Mouse (Mus musculus) heart, adult 2 months (tissue): ENCODE measurements around the gene Tgm3. TPM values are rescaled to one million over a fixed set of nuclear protein-coding genes. Genes with fewer than 3 reads are reported as not detected.

Source experiments
- DNase-seq, 2 experiments: peaks; one replicate each; pipeline ENCODE4 v3.0.0; 2021
- H3K27ac ChIP-seq: fragments of 200-600 bp; 2 replicates; pipeline ENCODE4 v1.8.1; 2022
- H3K27me3 ChIP-seq: fragments of 200-500 bp; 2 replicates; pipeline ENCODE4 v1.6.1; 2012; ENCODE audit warnings: mild to moderate bottlenecking, low read length, inconsistent platforms, mixed read lengths; ENCODE audit not compliant: control insufficient read depth, insufficient read depth
- H3K36me3 ChIP-seq: fragments of 200-500 bp; 2 replicates; pipeline ENCODE4 v1.6.1; 2012; ENCODE audit warnings: low read length, inconsistent platforms; ENCODE audit not compliant: control insufficient read depth, insufficient read depth
- H3K4me1 ChIP-seq: fragments of 200-500 bp; 2 replicates; pipeline ENCODE4 v1.6.1; 2011; ENCODE audit warnings: low read length; ENCODE audit not compliant: control insufficient read depth, insufficient read depth
- H3K4me3 ChIP-seq: fragments of 200-600 bp; 2 replicates; pipeline ENCODE4 v1.8.1; 2022
- H3K79me2 ChIP-seq: fragments of 200-500 bp; replicated peaks from 2 replicates; pipeline ENCODE4 v1.6.1; 2012; ENCODE audit warnings: mild to moderate bottlenecking, inconsistent platforms, low read length, moderate library complexity, mixed read lengths; ENCODE audit not compliant: control insufficient read depth, insufficient read depth
- H3K9ac ChIP-seq: fragments of 200-500 bp; 2 replicates; pipeline ENCODE4 v1.6.1; 2012; ENCODE audit warnings: low read depth, mild to moderate bottlenecking, control low read depth, inconsistent platforms, low read length, mixed read lengths
- CTCF ChIP-seq: fragments of 200-600 bp; IDR thresholded peaks from 2 replicates; pipeline ENCODE4 v1.8.1; 2022; ENCODE audit warnings: antibody characterized with exemption, mild to moderate bottlenecking, moderate library complexity
- EP300 ChIP-seq: fragments of 200-500 bp; IDR thresholded peaks from 2 replicates; pipeline ENCODE4 v1.6.1; 2011; ENCODE audit warnings: low read depth, low read length, control low read depth; ENCODE audit not compliant: insufficient read depth
- POLR2A ChIP-seq: fragments of 200-500 bp; IDR thresholded peaks from 2 replicates; pipeline ENCODE4 v1.6.1; 2011; ENCODE audit warnings: mild to moderate bottlenecking, low read depth, low read length, control low read depth; ENCODE audit not compliant: insufficient read depth
- WGBS: fragments of 180-500 bp; shearing (Covaris S2); methylation state at CpG from one replicate; pipeline ENCODE4 v1.1.7; 2018; 5-methylcytosine and 5-hydroxymethylcytosine counted together
- intact Hi-C: fragments of 180-260 bp; cut with DNase I; formaldehyde crosslinking; loops from one replicate; pipeline ENCODE4 v1.15.1; 2025
- polyA plus RNA-seq: library from polyadenylated mRNA; depleted of rRNA; stranded (reverse); fragments of >200 nt; gene quantifications from 2 replicates; pipeline ENCODE4 v1.2.3, GENCODE M21; 2012
- total RNA-seq, 2 experiments: library from RNA; stranded (reverse); gene quantifications; 2 replicates each; pipeline ENCODE4 v1.2.3; 2021

Gene Tgm3
- total and polyA plus RNA-seq, 3 experiments, result 0.08 TPM; not detected in 2

- DNase-seq, result no peak
- TF ChIP-seq EP300, result no peak
- TF ChIP-seq CTCF, result no peak
- no peak for TF ChIP-seq POLR2A
- Histone ChIP-seq H3K27me3 (no peaks in the 10 kb centered on the region), H3K9ac (no peak overlapping the region), H3K79me2 (no peaks in the 10 kb centered on the region), H3K4me3 (no peak overlapping the region), H3K27ac (no peak overlapping the region), H3K36me3 (no peaks in the 10 kb centered on the region), H3K4me1 (no peaks in the 10 kb centered on the region)
- WGBS, result 77% methylated on average over 6 of the region's 6 CpGs
- intact Hi-C loops, result no loop called here
These were observed 28.2 kb downstream of the Tgm3 start for GRCm38 (mm10) chr2:130040190-130040886.

- Histone ChIP-seq H3K36me3 (no peaks in the 10 kb centered on the region), H3K27me3 (no peaks in the 10 kb centered on the region), H3K27ac (no peak overlapping the region), H3K79me2 (no peaks in the 10 kb centered on the region), H3K9ac (no peak overlapping the region), H3K4me1 (no peaks in the 10 kb centered on the region), H3K4me3 (no peak overlapping the region)
- intact Hi-C loops, result no loop called here
- 85% methylated on average over 4 of the region's 4 CpGs for WGBS
- DNase-seq, result no peak
- no peak for TF ChIP-seq EP300
- TF ChIP-seq POLR2A, result no peak
- no peak for TF ChIP-seq CTCF
These were observed 31.7 kb downstream of the Tgm3 start for GRCm38 (mm10) chr2:130043835-130044234.

- H3K27me3 ChIP-seq, result no peaks in the 10 kb centered on the region
- WGBS, result 80% methylated on average over 13 of the region's 13 CpGs
These were observed 35.8 kb downstream of the Tgm3 start for GRCm38 (mm10) chr2:130047923-130048440.

GRCm38 (mm10) chr2:130048792-130049191 is 36.6 kb downstream of the Tgm3 start:
- no peaks in the 10 kb centered on the region for H3K27me3 ChIP-seq
- intact Hi-C loops, result no loop called here
- WGBS, result 81% methylated on average over 6 of the region's 6 CpGs
- H3K27ac ChIP-seq, result no peak overlapping the region
- H3K9ac ChIP-seq, result no peak overlapping the region
- DNase-seq, result no peak
- H3K4me3 ChIP-seq, result no peak overlapping the region
- H3K36me3 ChIP-seq, result no peaks in the 10 kb centered on the region
- H3K4me1 ChIP-seq, result no peaks in the 10 kb centered on the region; the same call in 1 of the 2 replicates
- no peaks in the 10 kb centered on the region for H3K79me2 ChIP-seq
- TF ChIP-seq EP300 (no peak), POLR2A (no peak)

More at GRCm38 (mm10) chr2:130047923-130048440, 35.8 kb downstream of the Tgm3 start:
- no peak for DNase-seq
- Histone ChIP-seq H3K9ac (no peak overlapping the region), H3K27ac (no peak overlapping the region), H3K79me2 (no peaks in the 10 kb centered on the region), H3K4me1 (no peaks in the 10 kb centered on the region; the same call in 1 of the 2 replicates), H3K4me3 (no peak overlapping the region), H3K36me3 (no peaks in the 10 kb centered on the region)
- TF ChIP-seq CTCF (peak; percentile 7; the same call in 1 of the 2 replicates), POLR2A (no peak)
- intact Hi-C loops, result no loop called here

- H3K36me3 ChIP-seq, result no peaks in the 10 kb centered on the region
- intact Hi-C loops, result loop anchor here (1.0 to 2.0 kb wide), 2 partner anchors 153 to 178 kb away; no protein-coding TSS in a partner anchor
- H3K4me1 ChIP-seq, result no peaks in the 10 kb centered on the region
- H3K27ac ChIP-seq, result no peak overlapping the region
- no peak for DNase-seq
- H3K4me3 ChIP-seq, result no peak overlapping the region
- no peaks in the 10 kb centered on the region for H3K79me2 ChIP-seq
- H3K9ac ChIP-seq, result no peak overlapping the region
- 40% methylated on average over 1 of the region's 1 CpGs for WGBS
- TF ChIP-seq POLR2A, result no peak
- TF ChIP-seq CTCF, result peak; percentile 78
- TF ChIP-seq EP300, result no peak
- no peaks in the 10 kb centered on the region for H3K27me3 ChIP-seq
These were observed 46.0 kb downstream of the Tgm3 start for GRCm38 (mm10) chr2:130058149-130058548.

GRCm38 (mm10) chr2:130068228-130068627 is 56.1 kb downstream of the Tgm3 start:
- no peaks in the 10 kb centered on the region for H3K27me3 ChIP-seq
- H3K4me3 ChIP-seq, result no peak overlapping the region
- no peak overlapping the region for H3K27ac ChIP-seq
- 20% methylated on average over 3 of the region's 3 CpGs for WGBS
- no peaks in the 10 kb centered on the region for H3K36me3 ChIP-seq
- H3K79me2 ChIP-seq, result no peaks in the 10 kb centered on the region
- no peak for DNase-seq
- H3K9ac ChIP-seq, result no peak overlapping the region
- TF ChIP-seq POLR2A, result no peak
- peak; percentile 77 for TF ChIP-seq CTCF
- no peak for TF ChIP-seq EP300
- intact Hi-C loops, result loop anchor here (2.0 kb wide), 2 partner anchors 101 to 179 kb away; no protein-coding TSS in a partner anchor
- H3K4me1 ChIP-seq, result no peaks in the 10 kb centered on the region
